Mouse (Mus musculus) limb, embryonic 15.5 days (tissue): Measurements from ENCODE around the gene Prph. TPM values are rescaled to one million over a fixed set of nuclear protein-coding genes. Genes with fewer than 3 reads are reported as not detected.
A peak's percentile ranks its signal among the peaks of the same experiment; 100 is the strongest.

Source experiments
- ATAC-seq: fragments of 200-750 bp; cut with Nextera tagmentation; 2 replicates; pipeline ENCODE4 v1.8.0; 2017; ENCODE audit warnings: low read depth, moderate TSS enrichment; ENCODE audit not compliant: insufficient number of reproducible peaks, low FRiP score, low TSS enrichment
- H3K27ac ChIP-seq: fragments of 300-500 bp; sonication (generic); 2 replicates; pipeline ENCODE4 v1.5.1; 2015; ENCODE audit warnings: moderate library complexity, mild to moderate bottlenecking, inconsistent platforms
- H3K27me3 ChIP-seq: fragments of 300-500 bp; sonication (generic); 2 replicates; pipeline ENCODE4 v1.6.1; 2015; ENCODE audit warnings: inconsistent platforms
- H3K36me3 ChIP-seq: fragments of 300-500 bp; sonication (generic); 2 replicates; pipeline ENCODE4 v1.6.1; 2015; ENCODE audit warnings: inconsistent platforms
- H3K4me1 ChIP-seq: fragments of 300-500 bp; sonication (generic); 2 replicates; pipeline ENCODE4 v1.6.1; 2015; ENCODE audit warnings: inconsistent platforms
- H3K4me2 ChIP-seq: fragments of 300-500 bp; sonication (generic); 2 replicates; pipeline ENCODE4 v1.6.1; 2015; ENCODE audit warnings: mild to moderate bottlenecking, inconsistent platforms
- H3K4me3 ChIP-seq: fragments of 300-500 bp; sonication (generic); 2 replicates; pipeline ENCODE4 v1.5.1; 2015; ENCODE audit warnings: mild to moderate bottlenecking, inconsistent platforms
- H3K9ac ChIP-seq: fragments of 300-500 bp; sonication (generic); 2 replicates; pipeline ENCODE4 v1.6.1; 2015; ENCODE audit warnings: inconsistent platforms
- H3K9me3 ChIP-seq: fragments of 300-500 bp; sonication (generic); 2 replicates; pipeline ENCODE4 v1.6.1; 2016; ENCODE audit warnings: inconsistent platforms
- WGBS: fragments of 180-500 bp; shearing (Covaris S2); methylation state at CpG from one replicate; pipeline ENCODE4 v1.1.7; 2015; 5-methylcytosine and 5-hydroxymethylcytosine counted together
- polyA plus RNA-seq: library from polyadenylated mRNA; unstranded; fragments of >200 nt; fragmentation: Nextera tagmentation; extraction: Ambion mirVana; gene quantifications from 2 replicates; pipeline ENCODE4 v1.2.1, GENCODE M21; 2015

The Prph gene
- polyA plus RNA-seq, 1 experiment from 2014 or later, result 2.4 TPM

GRCm38 (mm10) chr15:99025414-99025813 is 29.6 kb upstream of the Prph start:
- Histone ChIP-seq H3K27me3 (no peaks in the 10 kb centered on the region), H3K9me3 (no peaks in the 10 kb centered on the region), H3K36me3 (no peaks in the 10 kb centered on the region), H3K4me1 (peaks cover 11% of the 10 kb centered on the region), H3K4me3 (no peak overlapping the region), H3K4me2 (no peak overlapping the region), H3K27ac (no peak overlapping the region), H3K9ac (no peak overlapping the region)
- no peak for ATAC-seq
- WGBS, result 67% methylated on average over 13 of the region's 13 CpGs

DNA sequence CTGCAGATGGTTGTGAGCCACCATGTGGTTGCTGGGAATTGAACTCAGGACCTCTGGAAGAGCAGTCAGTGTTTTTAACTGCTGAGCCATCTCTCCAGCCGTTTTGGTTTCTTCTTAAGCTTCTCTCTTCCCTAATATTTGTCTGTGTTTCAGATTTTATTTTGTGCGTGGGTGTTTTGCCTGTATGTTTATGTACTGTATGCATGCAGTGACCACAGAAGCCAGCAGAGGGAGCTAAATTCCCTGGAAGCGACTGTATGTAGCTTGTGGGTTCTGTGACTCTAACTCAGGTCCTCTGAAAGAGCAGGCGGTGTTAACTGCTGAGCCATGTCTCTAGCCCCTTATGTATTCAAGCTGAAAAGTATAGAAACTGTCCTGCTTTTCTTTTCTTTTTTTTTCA is 28.7 kb upstream of the Prph start:
- WGBS, result 64% methylated on average over 4 of the region's 4 CpGs
- Histone ChIP-seq H3K4me1 (peaks cover 14% of the 10 kb centered on the region), H3K36me3 (no peaks in the 10 kb centered on the region), H3K27me3 (no peaks in the 10 kb centered on the region), H3K9ac (no peak overlapping the region), H3K4me3 (no peak overlapping the region), H3K9me3 (no peaks in the 10 kb centered on the region), H3K4me2 (no peak overlapping the region), H3K27ac (no peak overlapping the region)
- no peak for ATAC-seq

- no peaks in the 10 kb centered on the region for H3K36me3 ChIP-seq
- no peaks in the 10 kb centered on the region for H3K9me3 ChIP-seq
- WGBS, result 67% methylated on average over 5 of the region's 5 CpGs
- no peak overlapping the region for H3K9ac ChIP-seq
- no peaks in the 10 kb centered on the region for H3K27me3 ChIP-seq
- no peak for ATAC-seq
- H3K4me3 ChIP-seq, result no peak overlapping the region
- no peak overlapping the region for H3K27ac ChIP-seq
- H3K4me1 ChIP-seq, result peaks cover 21% of the 10 kb centered on the region
- H3K4me2 ChIP-seq, result no peak overlapping the region
These were observed 27.9 kb upstream of the Prph start for GRCm38 (mm10) chr15:99027116-99027515.

- Histone ChIP-seq H3K27me3 (no peaks in the 10 kb centered on the region), H3K27ac (peak overlapping the region; percentile 92), H3K4me3 (peak overlapping the region; percentile 71), H3K36me3 (no peaks in the 10 kb centered on the region), H3K9me3 (no peaks in the 10 kb centered on the region), H3K4me1 (peaks cover 36% of the 10 kb centered on the region), H3K4me2 (peak overlapping the region; percentile 60), H3K9ac (peak overlapping the region; percentile 34; the same call in 1 of the 2 replicates)
- no peak for ATAC-seq
- 4% methylated on average over 10 of the region's 10 CpGs for WGBS
These were observed 26.0 kb upstream of the Prph start for GRCm38 (mm10) chr15:99028874-99029458.

GRCm38 (mm10) chr15:99029619-99030584 is 25.1 kb upstream of the Prph start, which contains the start of gene Tuba1c:
TSS of gene Tuba1c (plus strand) at chr15:99029891.
- peak; percentile 95 for ATAC-seq

DNA sequence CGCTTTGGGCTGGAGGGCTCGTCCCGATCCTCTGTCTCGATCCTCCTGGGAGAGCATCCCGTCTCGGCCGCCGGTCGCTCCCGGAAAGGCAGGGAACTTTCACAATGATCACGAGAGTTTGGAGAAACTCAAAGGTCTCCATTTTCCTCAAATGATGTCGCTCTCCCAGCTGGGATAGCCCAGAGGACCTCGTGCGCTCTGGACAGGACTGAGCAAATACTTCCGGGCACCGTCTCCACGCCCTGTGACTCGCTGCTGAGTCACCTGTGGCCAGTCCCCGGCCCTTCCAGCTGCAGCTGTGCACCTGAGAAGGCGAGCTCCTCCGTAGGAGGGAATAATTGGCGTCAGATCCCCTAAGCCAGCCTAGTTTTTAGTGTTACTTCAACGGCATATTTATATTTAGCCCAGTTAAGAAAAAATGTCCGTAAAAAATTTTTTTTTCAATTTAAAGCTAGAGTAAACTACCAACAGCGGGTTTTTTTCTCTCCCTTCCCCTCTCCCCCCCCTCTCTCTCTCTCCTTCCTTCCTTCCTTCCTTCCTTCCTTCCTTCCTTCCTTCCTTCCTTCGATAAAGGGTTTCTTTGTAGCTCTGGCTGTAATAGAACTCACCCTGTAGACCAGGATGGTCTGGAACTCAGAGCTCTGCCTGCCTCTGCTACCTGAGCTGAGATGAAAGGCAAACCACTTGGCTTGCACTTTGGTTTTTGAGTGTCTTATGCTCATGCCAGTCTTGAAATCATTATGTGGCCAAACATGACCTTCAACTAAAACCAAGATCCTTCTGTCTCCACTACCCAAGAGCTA is 24.2 kb upstream of the Prph start:
- peaks cover 33% of the 10 kb centered on the region for H3K4me1 ChIP-seq
- peak overlapping the region; percentile 72 for H3K9ac ChIP-seq
- no peaks in the 10 kb centered on the region for H3K9me3 ChIP-seq
- H3K27ac ChIP-seq, result peak overlapping the region; percentile 92
- H3K27me3 ChIP-seq, result no peaks in the 10 kb centered on the region
- 0 out of 2 replicates have a peak, but pooled peaks have one; percentile 1 for ATAC-seq
- 7% methylated on average over 26 of the region's 26 CpGs for WGBS
- H3K4me3 ChIP-seq, result peak overlapping the region; percentile 71
- peak overlapping the region; percentile 60 for H3K4me2 ChIP-seq
- H3K36me3 ChIP-seq, result peaks cover 14% of the 10 kb centered on the region

More at GRCm38 (mm10) chr15:99029619-99030584, 25.1 kb upstream of the Prph start, which contains the start of gene Tuba1c:
- Histone ChIP-seq H3K4me1 (peaks cover 34% of the 10 kb centered on the region), H3K9me3 (no peaks in the 10 kb centered on the region), H3K9ac (peak within 1 kb of the TSS; percentile 72), H3K27me3 (no peaks in the 10 kb centered on the region), H3K4me3 (peak within 1 kb of the TSS; percentile 71), H3K36me3 (peaks cover 5% of the 10 kb centered on the region), H3K27ac (peak within 1 kb of the TSS; percentile 92), H3K4me2 (peak within 1 kb of the TSS; percentile 60)
- WGBS, result under 1% methylated on average over 51 of the region's 52 CpGs

- Histone ChIP-seq H3K4me3 (peak overlapping the region; percentile 71), H3K9me3 (no peaks in the 10 kb centered on the region), H3K9ac (no peak overlapping the region), H3K27me3 (no peaks in the 10 kb centered on the region), H3K27ac (no peak overlapping the region), H3K4me1 (peaks cover 33% of the 10 kb centered on the region), H3K4me2 (peak overlapping the region; percentile 60), H3K36me3 (peaks cover 19% of the 10 kb centered on the region)
- ATAC-seq, result no peak
- 76% methylated on average over 4 of the region's 4 CpGs for WGBS
These were observed 23.6 kb upstream of the Prph start for GRCm38 (mm10) chr15:99031388-99031675.

GRCm38 (mm10) chr15:99032041-99032725 is 22.8 kb upstream of the Prph start:
- Histone ChIP-seq H3K4me3 (peak overlapping the region; percentile 71), H3K4me2 (peak overlapping the region; percentile 60), H3K27ac (no peak overlapping the region), H3K36me3 (peaks cover 25% of the 10 kb centered on the region), H3K27me3 (no peaks in the 10 kb centered on the region), H3K9me3 (no peaks in the 10 kb centered on the region), H3K9ac (no peak overlapping the region), H3K4me1 (peaks cover 33% of the 10 kb centered on the region)
- WGBS, result 64% methylated on average over 9 of the region's 9 CpGs
- no peak for ATAC-seq

DNA sequence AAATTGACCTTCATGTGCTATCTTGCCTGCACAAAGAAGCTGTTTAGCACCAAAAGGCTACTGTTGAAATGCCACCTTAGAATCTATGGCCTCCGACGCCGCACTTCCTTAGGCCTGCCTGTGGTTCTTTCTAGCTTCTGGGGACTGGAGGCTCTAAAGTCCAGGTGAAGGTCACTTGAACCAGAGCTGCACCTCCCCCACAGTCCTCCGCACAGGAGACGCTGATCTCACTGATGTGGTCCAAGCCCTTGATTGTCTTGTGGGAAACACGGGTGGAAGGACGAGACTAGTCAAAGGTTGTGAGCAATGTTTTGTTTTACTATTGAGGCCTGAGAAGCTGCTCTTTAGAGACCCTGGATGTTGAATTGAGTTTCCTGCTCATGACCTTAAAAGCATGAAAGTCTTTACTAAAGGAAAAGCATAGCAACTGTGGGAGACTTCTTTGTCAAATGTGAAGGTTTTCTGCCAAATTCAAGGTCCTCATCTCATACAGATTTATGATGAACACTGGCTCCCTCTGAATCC is 22.2 kb upstream of the Prph start:
- no peaks in the 10 kb centered on the region for H3K9me3 ChIP-seq
- 0 out of 2 replicates have a peak overlapping the region, but pooled peaks have one; percentile 71 for H3K4me3 ChIP-seq
- peaks cover 33% of the 10 kb centered on the region for H3K4me1 ChIP-seq
- no peak overlapping the region for H3K9ac ChIP-seq
- H3K36me3 ChIP-seq, result peaks cover 25% of the 10 kb centered on the region
- no peak overlapping the region for H3K27ac ChIP-seq
- WGBS, result 78% methylated on average over 7 of the region's 7 CpGs
- H3K4me2 ChIP-seq, result peak overlapping the region; percentile 60
- ATAC-seq, result no peak
- H3K27me3 ChIP-seq, result no peaks in the 10 kb centered on the region

DNA sequence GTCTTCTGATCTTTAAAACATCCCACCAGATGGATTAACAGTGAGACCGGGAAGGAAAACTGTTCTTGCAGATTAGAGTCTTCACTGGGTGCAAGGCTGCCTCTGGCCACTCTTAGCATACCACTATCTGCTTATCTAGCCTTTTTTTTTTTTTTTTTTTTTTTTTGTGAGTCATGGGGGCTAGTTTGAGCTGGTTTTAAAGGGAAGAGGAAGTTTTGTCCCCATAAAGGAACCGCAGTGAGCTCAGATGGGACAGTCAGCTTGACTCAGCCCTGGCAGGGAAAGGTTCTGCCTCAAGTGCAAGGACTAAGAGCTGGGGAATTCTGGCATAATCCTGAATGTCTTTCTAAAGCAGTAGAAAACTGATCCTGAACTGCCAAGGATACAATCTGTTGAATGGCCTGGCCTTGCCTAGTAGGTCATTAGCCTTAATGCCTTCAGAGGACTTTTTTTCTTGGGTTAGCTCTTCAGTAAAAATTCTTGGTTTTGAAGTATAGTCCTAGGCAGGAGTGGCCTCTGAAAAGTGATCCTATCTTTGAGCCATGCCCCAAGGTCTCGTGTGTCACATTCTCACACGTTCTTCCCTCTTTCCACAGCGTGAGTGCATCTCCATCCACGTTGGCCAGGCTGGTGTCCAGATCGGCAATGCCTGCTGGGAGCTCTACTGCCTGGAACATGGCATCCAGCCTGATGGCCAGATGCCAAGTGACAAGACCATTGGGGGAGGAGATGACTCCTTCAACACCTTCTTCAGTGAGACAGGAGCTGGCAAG is 21.3 kb upstream of the Prph start:
- Histone ChIP-seq H3K27me3 (no peaks in the 10 kb centered on the region), H3K36me3 (peaks cover 30% of the 10 kb centered on the region), H3K27ac (no peak overlapping the region), H3K4me1 (peaks cover 33% of the 10 kb centered on the region), H3K4me2 (no peak overlapping the region), H3K9ac (no peak overlapping the region), H3K4me3 (no peak overlapping the region), H3K9me3 (no peaks in the 10 kb centered on the region)
- 84% methylated on average over 7 of the region's 7 CpGs for WGBS
- ATAC-seq, result no peak
